Mouse (Mus musculus): ENCODE results near the gene Scnn1a.

- no peak for TF ChIP-seq CTCF (IDR thresholded peaks at IDR 0.05; ENCODE audit: borderline replicate concordance, extremely low read depth, insufficient read depth, insufficient read length)
- TF ChIP-seq POLR2A (IDR thresholded peaks at IDR 0.05; ENCODE audit: borderline replicate concordance, extremely low read depth, insufficient read depth, insufficient read length, poor library complexity, severe bottlenecking): no peak
These were observed 6.3 kb upstream of the Scnn1a start for GRCm38 (mm10) chr6:125314231-125314563.
